Mouse (Mus musculus): ENCODE measurements around the gene Ugt1a1. TPM values are rescaled to one million over a fixed set of nuclear protein-coding genes. Genes with fewer than 3 reads are reported as not detected.

Ugt1a1 gene
- polyA plus RNA-seq, 1 experiment: not detected

DNA sequence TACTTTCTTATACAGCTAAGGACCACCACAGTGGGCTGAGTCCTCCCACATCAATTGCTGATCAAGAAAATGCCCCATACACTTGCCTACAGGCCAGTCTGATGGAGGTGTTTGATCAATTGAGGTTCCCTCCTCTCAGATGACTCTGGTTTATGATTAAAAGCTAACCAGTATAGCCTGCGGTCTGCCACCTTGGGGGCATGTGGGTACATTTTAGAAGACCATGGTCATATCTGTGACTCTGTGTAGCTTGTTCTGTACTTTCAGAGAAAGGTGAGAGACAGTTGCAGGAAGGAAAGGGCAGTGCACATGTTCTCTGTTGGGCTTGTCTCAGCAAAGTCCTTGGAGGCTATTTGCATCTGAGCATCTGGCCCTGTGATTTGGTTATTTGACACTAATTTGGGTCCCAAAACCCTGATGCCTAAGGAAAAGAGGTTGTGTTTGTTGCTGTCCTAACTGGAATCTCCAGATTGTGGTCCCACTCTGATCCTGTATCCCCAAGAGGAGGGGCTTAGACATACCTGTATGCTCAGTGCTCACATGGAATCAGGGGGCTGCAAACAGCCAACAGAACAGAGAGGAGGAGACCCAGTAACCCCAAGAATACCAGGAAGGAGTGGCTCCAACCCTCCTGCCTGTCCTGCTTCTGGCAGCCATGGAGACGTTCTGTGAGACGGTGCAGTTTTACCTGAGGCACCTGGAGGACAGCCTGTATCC lies 21.1 kb downstream of the Ugt1a1 start:
- H3K4me1 ChIP-seq (ENCODE audit: control insufficient read depth, insufficient read depth, low read length): no peaks in the 10 kb centered on the region
- no peak overlapping the region for H3K4me3 ChIP-seq (ENCODE audit: insufficient read depth, low read length)
- H3K27ac ChIP-seq (ENCODE audit: insufficient read depth, low read length): no peak overlapping the region
- no peak for TF ChIP-seq POLR2A (IDR thresholded peaks at IDR 0.05; ENCODE audit: low read depth, low read length)
- no peak for TF ChIP-seq CTCF (IDR thresholded peaks at IDR 0.05; ENCODE audit: borderline replicate concordance, insufficient read depth, low read length)

DNA sequence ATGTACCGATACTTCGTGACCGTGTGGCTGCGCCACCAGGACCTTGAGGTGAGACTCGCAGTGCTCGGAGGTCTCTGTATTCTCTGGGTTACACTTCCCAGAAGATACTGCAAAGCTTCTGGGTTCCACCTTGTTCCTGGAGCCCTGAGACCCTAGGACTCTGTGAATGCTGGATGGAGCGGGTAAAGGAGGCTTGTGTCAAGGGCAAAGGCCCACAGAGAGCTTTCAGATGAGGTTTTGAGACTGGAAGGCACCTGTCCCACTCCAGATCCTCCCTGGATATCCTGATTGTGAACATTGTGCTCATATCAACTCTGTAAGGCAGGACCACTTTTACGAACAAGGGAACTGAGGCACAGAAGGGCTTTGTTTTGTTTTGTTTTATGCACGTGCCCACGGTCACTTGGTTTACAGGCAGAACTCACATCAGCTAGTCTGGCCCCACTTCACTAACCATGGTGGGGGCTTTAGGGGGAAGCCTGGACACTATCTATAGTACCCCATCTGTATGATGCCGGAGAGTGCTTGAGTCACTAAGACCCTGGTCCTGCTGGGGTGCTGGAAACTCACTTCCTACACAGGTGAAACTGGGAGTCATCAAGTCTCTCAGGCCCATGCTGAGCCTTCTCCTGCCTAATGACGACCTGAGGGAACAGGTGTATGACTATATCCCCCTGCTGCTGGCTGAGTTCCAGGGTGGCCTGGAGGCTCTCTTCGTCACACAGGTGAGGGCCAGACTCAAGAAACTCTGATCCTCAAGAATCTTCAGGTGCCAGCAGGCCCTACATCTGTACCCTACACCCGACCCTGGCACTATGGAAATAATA lies 21.9 kb downstream of the Ugt1a1 start:
- Histone ChIP-seq H3K27ac (ENCODE audit: insufficient read depth, low read length) (no peak overlapping the region), H3K4me1 (ENCODE audit: control insufficient read depth, insufficient read depth, low read length) (no peaks in the 10 kb centered on the region), H3K4me3 (ENCODE audit: insufficient read depth, low read length) (no peak overlapping the region)
- no peak for TF ChIP-seq POLR2A (IDR thresholded peaks at IDR 0.05; ENCODE audit: low read depth, low read length)
- no peak for TF ChIP-seq CTCF (IDR thresholded peaks at IDR 0.05; ENCODE audit: borderline replicate concordance, insufficient read depth, low read length)

DNA sequence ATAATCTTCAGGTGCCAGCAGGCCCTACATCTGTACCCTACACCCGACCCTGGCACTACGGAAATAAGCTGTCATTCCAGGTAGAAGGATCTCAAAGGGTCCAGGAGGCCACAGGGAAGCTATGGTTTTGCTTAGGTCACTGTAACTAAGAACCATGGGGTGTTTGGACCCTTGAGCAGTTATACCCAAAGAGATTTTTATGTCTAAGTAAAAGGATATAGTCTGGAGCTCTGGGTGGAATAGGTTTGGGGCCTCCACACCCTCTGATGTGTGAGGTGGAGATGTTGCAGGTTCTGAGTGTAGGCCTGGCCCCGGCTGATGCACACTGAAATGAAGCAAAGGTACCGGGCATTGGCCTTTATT lies 22.5 kb downstream of the Ugt1a1 start:
- no peaks in the 10 kb centered on the region for H3K4me1 ChIP-seq (ENCODE audit: control insufficient read depth, insufficient read depth, low read length)

DNA sequence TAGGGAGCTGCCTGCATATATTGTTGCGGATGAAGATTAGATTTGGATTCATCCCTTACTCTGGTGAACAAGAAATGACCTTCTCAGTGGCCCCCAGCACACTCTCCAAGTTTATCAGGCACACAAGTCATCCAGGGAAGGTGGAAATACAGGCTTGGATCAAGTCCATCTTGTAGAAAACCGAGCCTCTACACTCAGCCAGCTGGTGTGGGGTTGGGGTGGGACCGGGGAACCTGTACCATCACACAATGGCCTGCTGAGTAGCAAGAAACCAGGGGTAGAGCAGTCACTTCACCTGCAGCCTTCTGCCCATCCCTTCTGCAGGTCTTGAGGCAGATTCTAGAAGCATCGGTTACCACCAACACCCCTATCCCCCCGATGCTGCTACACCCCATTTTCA lies 22.9 kb downstream of the Ugt1a1 start:
- TF ChIP-seq POLR2A (IDR thresholded peaks at IDR 0.05; ENCODE audit: low read depth, low read length) (no peak), CTCF (IDR thresholded peaks at IDR 0.05; ENCODE audit: borderline replicate concordance, insufficient read depth, low read length) (no peak)
- no peaks in the 10 kb centered on the region for H3K4me1 ChIP-seq (ENCODE audit: control insufficient read depth, insufficient read depth, low read length)
- no peak overlapping the region for H3K27ac ChIP-seq (ENCODE audit: insufficient read depth, low read length)
- H3K4me3 ChIP-seq (ENCODE audit: insufficient read depth, low read length): no peak overlapping the region

More for the DNA sequence above, 22.5 kb downstream of the Ugt1a1 start:
- Histone ChIP-seq H3K27ac (ENCODE audit: insufficient read depth, low read length) (no peak overlapping the region), H3K4me3 (ENCODE audit: insufficient read depth, low read length) (no peak overlapping the region)
- no peak for TF ChIP-seq POLR2A (IDR thresholded peaks at IDR 0.05; ENCODE audit: low read depth, low read length)
- no peak for TF ChIP-seq CTCF (IDR thresholded peaks at IDR 0.05; ENCODE audit: borderline replicate concordance, insufficient read depth, low read length)

DNA sequence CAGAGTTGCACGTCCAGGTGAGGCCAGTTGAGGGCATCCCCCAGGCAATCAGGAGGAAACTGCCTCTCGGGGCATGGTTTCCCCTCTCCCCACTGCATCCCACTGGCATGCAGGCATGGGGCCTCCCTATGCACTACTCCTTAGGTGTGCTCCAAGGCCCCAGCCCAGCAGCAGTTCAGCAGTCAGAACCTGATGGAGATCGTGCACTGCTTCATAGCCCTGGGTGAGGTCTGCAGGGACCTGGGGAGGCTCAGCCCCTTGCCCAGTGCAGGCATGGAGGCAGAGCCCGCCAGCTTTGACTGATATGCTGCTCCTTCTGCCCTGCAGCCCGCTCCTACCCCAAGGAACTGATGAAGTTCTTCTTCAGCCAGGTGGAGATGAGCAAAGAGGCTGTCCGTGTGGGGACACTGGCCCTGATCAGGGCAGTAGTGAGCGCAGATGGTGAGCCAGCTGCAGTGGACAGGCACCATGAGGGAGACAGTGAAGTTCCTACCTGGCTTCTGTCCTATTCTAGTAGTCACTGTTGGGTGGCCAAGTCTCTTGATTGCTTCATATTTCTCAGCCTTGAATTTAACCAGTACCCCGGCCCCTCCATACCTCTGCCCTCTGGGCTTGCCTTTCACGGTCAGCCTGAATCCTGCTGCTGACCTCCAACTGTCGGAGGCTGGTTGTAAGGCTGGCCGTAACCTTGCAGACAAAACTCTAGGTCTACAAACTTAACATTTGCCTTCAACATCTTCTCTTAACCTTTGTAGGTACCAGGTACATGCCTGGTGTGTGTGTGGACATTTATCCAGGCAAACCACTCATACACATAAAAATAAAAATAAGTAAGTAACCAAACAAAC lies 23.5 kb downstream of the Ugt1a1 start:
- no peak for TF ChIP-seq POLR2A (IDR thresholded peaks at IDR 0.05; ENCODE audit: low read depth, low read length)
- TF ChIP-seq CTCF (IDR thresholded peaks at IDR 0.05; ENCODE audit: borderline replicate concordance, insufficient read depth, low read length): no peak
- Histone ChIP-seq H3K4me3 (ENCODE audit: insufficient read depth, low read length) (no peak overlapping the region), H3K27ac (ENCODE audit: insufficient read depth, low read length) (no peak overlapping the region), H3K4me1 (ENCODE audit: control insufficient read depth, insufficient read depth, low read length) (no peaks in the 10 kb centered on the region)

DNA sequence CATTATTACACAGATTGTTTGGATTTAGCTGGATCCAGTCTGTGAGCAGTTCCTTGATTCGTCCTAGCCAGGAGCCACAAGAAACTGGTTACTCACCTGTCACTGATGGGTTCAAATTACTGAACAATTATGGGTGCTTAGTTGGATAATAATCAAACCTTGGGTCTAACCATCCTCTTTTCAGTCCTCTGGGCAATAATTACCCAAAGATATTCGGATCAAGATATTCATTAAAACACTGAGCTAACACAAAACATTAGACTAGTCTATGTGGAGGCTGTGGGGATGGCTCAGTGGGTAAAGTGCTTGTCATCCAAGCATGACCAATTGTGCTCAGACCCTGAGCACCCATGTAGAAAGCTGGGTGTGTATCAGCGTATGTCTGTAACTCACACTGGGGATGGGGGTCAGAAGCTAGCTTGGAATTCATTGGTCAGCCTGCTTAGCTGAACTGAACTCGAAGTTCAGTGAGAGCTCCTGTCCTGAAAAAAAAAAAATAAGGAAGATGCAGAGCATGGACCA lies 24.2 kb downstream of the Ugt1a1 start:
- no peak for TF ChIP-seq CTCF (IDR thresholded peaks at IDR 0.05; ENCODE audit: borderline replicate concordance, insufficient read depth, low read length)
- TF ChIP-seq POLR2A (IDR thresholded peaks at IDR 0.05; ENCODE audit: low read depth, low read length): no peak
- Histone ChIP-seq H3K27ac (ENCODE audit: insufficient read depth, low read length) (no peak overlapping the region), H3K4me1 (ENCODE audit: control insufficient read depth, insufficient read depth, low read length) (no peaks in the 10 kb centered on the region), H3K4me3 (ENCODE audit: insufficient read depth, low read length) (no peak overlapping the region)

DNA sequence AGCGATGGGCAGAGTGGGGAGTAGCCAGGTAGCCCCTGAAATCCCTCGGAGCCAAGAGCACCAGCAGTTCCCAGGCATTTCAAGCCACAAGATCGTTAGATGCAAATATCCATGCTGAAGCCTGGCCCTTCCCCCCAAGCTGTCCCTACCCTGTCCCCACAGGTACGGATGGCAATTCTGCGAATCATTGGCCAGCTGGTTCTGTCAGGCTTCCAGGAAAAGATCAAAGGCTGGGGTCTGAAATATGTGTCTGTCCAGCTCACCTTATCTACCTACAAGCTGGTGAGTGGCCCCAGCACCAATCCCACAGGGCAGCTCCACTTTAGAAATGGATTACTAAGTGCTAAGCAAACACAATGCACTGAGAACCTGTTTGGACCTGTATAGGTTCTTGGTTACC lies 25.6 kb downstream of the Ugt1a1 start:
- Histone ChIP-seq H3K27ac (ENCODE audit: insufficient read depth, low read length) (no peak overlapping the region), H3K4me1 (ENCODE audit: control insufficient read depth, insufficient read depth, low read length) (no peaks in the 10 kb centered on the region), H3K4me3 (ENCODE audit: insufficient read depth, low read length) (no peak overlapping the region)
- TF ChIP-seq POLR2A (IDR thresholded peaks at IDR 0.05; ENCODE audit: low read depth, low read length) (no peak), CTCF (IDR thresholded peaks at IDR 0.05; ENCODE audit: borderline replicate concordance, insufficient read depth, low read length) (no peak)

DNA sequence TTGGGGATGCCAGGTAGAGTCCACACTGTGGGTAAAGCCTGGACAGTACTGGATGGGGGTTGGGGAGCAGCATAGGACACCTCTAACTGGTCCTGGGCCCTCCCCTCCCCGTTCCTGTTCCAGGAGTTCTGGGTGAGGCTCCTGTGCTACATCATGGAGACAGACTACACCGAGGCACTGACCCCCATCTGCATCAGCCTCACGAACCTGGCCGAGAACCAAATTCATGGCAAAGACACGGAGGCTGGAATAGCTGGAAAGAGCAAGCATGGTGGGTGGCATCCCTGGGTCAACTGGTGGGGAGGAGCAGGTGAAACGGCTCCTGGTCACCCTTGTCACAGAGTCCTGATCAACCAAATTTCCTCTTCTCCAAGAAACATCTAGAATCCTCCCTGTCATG lies 27.0 kb downstream of the Ugt1a1 start:
- Histone ChIP-seq H3K4me1 (ENCODE audit: control insufficient read depth, insufficient read depth, low read length) (no peaks in the 10 kb centered on the region), H3K4me3 (ENCODE audit: insufficient read depth, low read length) (no peak overlapping the region), H3K27ac (ENCODE audit: insufficient read depth, low read length) (no peak overlapping the region)
- TF ChIP-seq POLR2A (IDR thresholded peaks at IDR 0.05; ENCODE audit: low read depth, low read length): no peak
- no peak for TF ChIP-seq CTCF (IDR thresholded peaks at IDR 0.05; ENCODE audit: borderline replicate concordance, insufficient read depth, low read length)

DNA sequence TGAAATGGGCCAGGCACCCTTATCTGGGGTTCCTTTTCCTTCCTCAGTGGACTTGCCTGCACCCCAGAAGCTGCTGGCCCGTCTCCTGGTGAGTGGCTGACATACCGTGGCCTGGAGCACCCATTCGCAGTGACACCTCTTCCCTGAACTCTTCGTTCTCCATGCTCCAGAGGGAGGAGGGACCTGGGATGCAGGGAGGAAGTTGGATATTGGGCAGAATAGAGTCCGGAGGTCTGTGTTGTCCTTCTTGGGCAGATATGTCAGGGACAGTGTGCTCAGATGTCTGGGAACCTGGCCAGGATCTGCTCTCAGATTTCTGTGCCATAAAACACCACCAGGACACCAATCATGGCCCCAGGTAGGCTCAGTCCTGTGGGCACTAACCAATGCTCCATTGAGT lies 28.3 kb downstream of the Ugt1a1 start:
- no peak overlapping the region for H3K4me3 ChIP-seq (ENCODE audit: insufficient read depth, low read length)
- H3K27ac ChIP-seq (ENCODE audit: insufficient read depth, low read length): no peak overlapping the region
- no peak for TF ChIP-seq POLR2A (IDR thresholded peaks at IDR 0.05; ENCODE audit: low read depth, low read length)
- TF ChIP-seq CTCF (IDR thresholded peaks at IDR 0.05; ENCODE audit: borderline replicate concordance, insufficient read depth, low read length): no peak
- H3K4me1 ChIP-seq (ENCODE audit: control insufficient read depth, insufficient read depth, low read length): no peaks in the 10 kb centered on the region

Measured in embryonic fibroblast, embryonic 13.5 days (primary cell).